Mouse (Mus musculus) E14TG2a.4 (cell line): ENCODE data around the gene Fbh1.

Experiments
- CTCF ChIP-seq: conservative IDR thresholded peaks from 2 replicates; pipeline ENCODE4 v1.5.1; 2014; ENCODE audit warnings: low read length
- POU5F1 ChIP-seq: IDR thresholded peaks from 2 replicates; pipeline ENCODE4 v1.6.1; 2014; ENCODE audit warnings: low read length, borderline replicate concordance

- TF ChIP-seq CTCF (no peak), POU5F1 (no peak)
These were observed at the start of gene Fbh1, which contains the start of gene Ankrd16 for GRCm38 (mm10) chr2:11777091-11778068.
